Mouse (Mus musculus) limb, embryonic 10.5 days (tissue): ENCODE measurements at regions not wholly inside any gene's neighbourhood (a gene's known extent, or its start where the extent isn't known, plus 50 kb on each side); places are given as distances from the start of the nearest gene placed in this dataset.

Experiments
- DNase-seq: peaks from one replicate; pipeline ENCODE4 v3.0.0-alpha.2; 2017; ENCODE audit warnings: low spot score
- H3K27ac ChIP-seq: fragments of 300-500 bp; sonication (generic); 2 replicates; pipeline ENCODE4 v1.5.1; 2016; ENCODE audit warnings: mild to moderate bottlenecking
- H3K27me3 ChIP-seq: fragments of 300-500 bp; sonication (generic); 2 replicates; pipeline ENCODE4 v1.6.1; 2016; ENCODE audit warnings: low read depth, mild to moderate bottlenecking; ENCODE audit not compliant: poor library complexity, severe bottlenecking
- H3K36me3 ChIP-seq: fragments of 300-500 bp; sonication (generic); 2 replicates; pipeline ENCODE4 v1.6.1; 2016; ENCODE audit warnings: mild to moderate bottlenecking, moderate library complexity
- H3K4me1 ChIP-seq: fragments of 300-500 bp; sonication (generic); 2 replicates; pipeline ENCODE4 v1.6.1; 2016
- H3K4me3 ChIP-seq: fragments of 300-500 bp; sonication (generic); 2 replicates; pipeline ENCODE4 v1.5.1; 2016; ENCODE audit warnings: mild to moderate bottlenecking, moderate library complexity
- H3K9me3 ChIP-seq: fragments of 300-500 bp; sonication (generic); replicated peaks from 2 replicates; pipeline ENCODE4 v1.6.1; 2016; ENCODE audit warnings: mild to moderate bottlenecking
- WGBS: fragments of 180-500 bp; shearing (Covaris S2); methylation state at CpG from one replicate; pipeline ENCODE4 v1.1.7; 2016; 5-methylcytosine and 5-hydroxymethylcytosine counted together

- Histone ChIP-seq H3K9me3 (no peaks in the 10 kb centered on the region), H3K27ac (no peak overlapping the region), H3K4me3 (no peak overlapping the region), H3K36me3 (no peaks in the 10 kb centered on the region), H3K4me1 (peaks cover 8% of the 10 kb centered on the region; the same call in 1 of the 2 replicates), H3K27me3 (no peaks in the 10 kb centered on the region)
- WGBS: 93% methylated on average over 3 of the region's 3 CpGs
- DNase-seq: no peak
Measured at GRCm38 (mm10) chr11:24708790-24709189, 630.9 kb downstream of the Bcl11a start.

- no peaks in the 10 kb centered on the region; the same call in 1 of the 2 replicates for H3K4me1 ChIP-seq
- no peak overlapping the region for H3K4me3 ChIP-seq
- 87% methylated on average over 12 of the region's 12 CpGs for WGBS
- no peaks in the 10 kb centered on the region for H3K27me3 ChIP-seq
- no peak for DNase-seq
- H3K27ac ChIP-seq: no peak overlapping the region
- H3K9me3 ChIP-seq: no peaks in the 10 kb centered on the region
- H3K36me3 ChIP-seq: no peaks in the 10 kb centered on the region
Measured at GRCm38 (mm10) chr11:24716539-24717287, 638.9 kb downstream of the Bcl11a start.

- H3K4me3 ChIP-seq: no peak overlapping the region
- H3K27ac ChIP-seq: no peak overlapping the region
- no peaks in the 10 kb centered on the region for H3K4me1 ChIP-seq
- H3K36me3 ChIP-seq: no peaks in the 10 kb centered on the region
- H3K27me3 ChIP-seq: no peaks in the 10 kb centered on the region
- no peaks in the 10 kb centered on the region for H3K9me3 ChIP-seq
- whole genome bisulfite sequencing: 86% methylated on average over 5 of the region's 5 CpGs
- no peak for DNase-seq
Measured at GRCm38 (mm10) chr11:24724259-24724937, 646.5 kb downstream of the Bcl11a start.

GRCm38 (mm10) chr11:24726331-24726730 lies 648.5 kb downstream of the Bcl11a start:
- Histone ChIP-seq H3K9me3 (no peaks in the 10 kb centered on the region), H3K27me3 (no peaks in the 10 kb centered on the region), H3K4me3 (no peak overlapping the region), H3K36me3 (no peaks in the 10 kb centered on the region), H3K27ac (no peak overlapping the region), H3K4me1 (peaks cover 2% of the 10 kb centered on the region; the same call in 1 of the 2 replicates)
- 55% methylated on average over 3 of the region's 3 CpGs for WGBS
- no peak for DNase-seq

GRCm38 (mm10) chr11:24727404-24727803 lies 649.5 kb downstream of the Bcl11a start:
- DNase-seq: no peak
- H3K27ac ChIP-seq: no peak overlapping the region
- H3K9me3 ChIP-seq: no peaks in the 10 kb centered on the region
- H3K36me3 ChIP-seq: no peaks in the 10 kb centered on the region
- peaks cover 5% of the 10 kb centered on the region; the same call in 1 of the 2 replicates for H3K4me1 ChIP-seq
- H3K4me3 ChIP-seq: no peak overlapping the region
- no peaks in the 10 kb centered on the region for H3K27me3 ChIP-seq
- 31% methylated on average over 1 of the region's 1 CpGs for WGBS

- no peak overlapping the region for H3K4me3 ChIP-seq
- H3K4me1 ChIP-seq: peaks cover 5% of the 10 kb centered on the region; the same call in 1 of the 2 replicates
- no peaks in the 10 kb centered on the region for H3K27me3 ChIP-seq
- DNase-seq: no peak
- no peak overlapping the region for H3K27ac ChIP-seq
- WGBS: 21% methylated on average over 1 of the region's 1 CpGs
- no peaks in the 10 kb centered on the region for H3K9me3 ChIP-seq
- no peaks in the 10 kb centered on the region for H3K36me3 ChIP-seq
Measured at GRCm38 (mm10) chr11:24731431-24731830, 653.6 kb downstream of the Bcl11a start.

- peak; percentile 49 for DNase-seq
- peaks cover 16% of the 10 kb centered on the region for H3K4me1 ChIP-seq
- no peaks in the 10 kb centered on the region for H3K36me3 ChIP-seq
- H3K9me3 ChIP-seq: no peaks in the 10 kb centered on the region
- H3K4me3 ChIP-seq: peak overlapping the region; percentile 34
- no peaks in the 10 kb centered on the region for H3K27me3 ChIP-seq
- 5% methylated on average over 14 of the region's 14 CpGs for WGBS
- peak overlapping the region; percentile 63; the same call in 1 of the 2 replicates for H3K27ac ChIP-seq
Measured at GRCm38 (mm10) chr11:24739710-24740255, 661.9 kb downstream of the Bcl11a start.

GRCm38 (mm10) chr11:24740466-24740865 lies 662.6 kb downstream of the Bcl11a start:
- no peaks in the 10 kb centered on the region for H3K36me3 ChIP-seq
- H3K4me3 ChIP-seq: no peak overlapping the region
- H3K4me1 ChIP-seq: peaks cover 16% of the 10 kb centered on the region
- H3K9me3 ChIP-seq: no peaks in the 10 kb centered on the region
- H3K27me3 ChIP-seq: no peaks in the 10 kb centered on the region
- DNase-seq: no peak
- WGBS: 74% methylated on average over 2 of the region's 2 CpGs
- H3K27ac ChIP-seq: no peak overlapping the region

GRCm38 (mm10) chr11:24742561-24742960 lies 664.7 kb downstream of the Bcl11a start:
- no peaks in the 10 kb centered on the region for H3K36me3 ChIP-seq
- H3K27ac ChIP-seq: no peak overlapping the region
- H3K4me3 ChIP-seq: no peak overlapping the region
- peaks cover 16% of the 10 kb centered on the region for H3K4me1 ChIP-seq
- H3K9me3 ChIP-seq: no peaks in the 10 kb centered on the region
- no peak for DNase-seq
- H3K27me3 ChIP-seq: no peaks in the 10 kb centered on the region
- WGBS: 77% methylated on average over 8 of the region's 8 CpGs

GRCm38 (mm10) chr11:24743439-24743838 lies 665.6 kb downstream of the Bcl11a start:
- no peaks in the 10 kb centered on the region for H3K36me3 ChIP-seq
- 72% methylated on average over 1 of the region's 1 CpGs for WGBS
- no peak overlapping the region for H3K4me3 ChIP-seq
- no peak for DNase-seq
- no peaks in the 10 kb centered on the region for H3K9me3 ChIP-seq
- no peaks in the 10 kb centered on the region for H3K27me3 ChIP-seq
- H3K4me1 ChIP-seq: peaks cover 15% of the 10 kb centered on the region
- H3K27ac ChIP-seq: peak overlapping the region; percentile 42

GRCm38 (mm10) chr11:24745841-24746240 lies 668.0 kb downstream of the Bcl11a start:
- no peaks in the 10 kb centered on the region for H3K9me3 ChIP-seq
- DNase-seq: no peak
- H3K36me3 ChIP-seq: no peaks in the 10 kb centered on the region
- no peak overlapping the region for H3K4me3 ChIP-seq
- WGBS: 83% methylated on average over 4 of the region's 4 CpGs
- H3K27ac ChIP-seq: no peak overlapping the region
- H3K27me3 ChIP-seq: no peaks in the 10 kb centered on the region
- peaks cover 19% of the 10 kb centered on the region for H3K4me1 ChIP-seq

- H3K9me3 ChIP-seq: no peaks in the 10 kb centered on the region
- peak overlapping the region; percentile 74 for H3K27ac ChIP-seq
- DNase-seq: no peak
- H3K4me1 ChIP-seq: peaks cover 21% of the 10 kb centered on the region
- 40% methylated on average over 7 of the region's 7 CpGs for WGBS
- H3K36me3 ChIP-seq: no peaks in the 10 kb centered on the region
- peak overlapping the region; percentile 8; the same call in 1 of the 2 replicates for H3K4me3 ChIP-seq
- H3K27me3 ChIP-seq: no peaks in the 10 kb centered on the region
Measured at GRCm38 (mm10) chr11:24750144-24750779, 672.4 kb downstream of the Bcl11a start.

- Histone ChIP-seq H3K9me3 (no peaks in the 10 kb centered on the region), H3K4me3 (no peak overlapping the region), H3K4me1 (0 out of 2 replicates have a peak, but pooled peaks cover 4% of the 10 kb centered on the region), H3K27ac (no peak overlapping the region), H3K27me3 (no peaks in the 10 kb centered on the region), H3K36me3 (no peaks in the 10 kb centered on the region)
- DNase-seq: no peak
Measured at GRCm38 (mm10) chr11:24758130-24758529, 680.3 kb downstream of the Bcl11a start.
